Mouse (Mus musculus): ENCODE results near the gene Abcg8. TPM values are rescaled to one million over a fixed set of nuclear protein-coding genes. Genes with fewer than 3 reads are reported as not detected.

The Abcg8 gene
- total and polyA plus RNA-seq, 3 experiments: not detected

- Histone ChIP-seq H3K36me3 (ENCODE audit: control insufficient read depth in 1 of 2, insufficient read depth in 2 of 2, low read length in 2 of 2) (peaks cover 0 to 7% of the 10 kb centered on the region in 2 experiments; a peak in 2 of 4 replicates), H3K27me3 (ENCODE audit: control insufficient read depth in 1 of 2, insufficient read depth in 2 of 2, low read length in 2 of 2) (peaks cover 0 to 4% of the 10 kb centered on the region in 2 experiments; a peak in 2 of 4 replicates), H3K27ac (ENCODE audit: control insufficient read depth, low read depth, low read length) (no peak overlapping the region), H3K9ac (ENCODE audit: control insufficient read depth, low read depth, low read length, poor library complexity, severe bottlenecking) (no peak overlapping the region), H3K79me2 (ENCODE audit: control insufficient read depth, insufficient read depth, low read length, poor library complexity) (no peaks in the 10 kb centered on the region), H3K4me3 (ENCODE audit: control insufficient read depth in 1 of 2, insufficient read depth in 1 of 2, low read depth in 2 of 2, low read length in 2 of 2) (no peak overlapping the region), H3K9me3 (replicated peaks; ENCODE audit: insufficient read depth, low read length) (no peaks in the 10 kb centered on the region), H3K4me1 (ENCODE audit: control insufficient read depth in 1 of 2, insufficient read depth in 2 of 2, low read length in 2 of 2) (peaks cover 4 to 7% of the 10 kb centered on the region in 2 experiments)
- no peak for TF ChIP-seq ZNF384 (IDR thresholded peaks at IDR 0.05; ENCODE audit: low read depth, low read length)
- no peak for TF ChIP-seq ELF1 (IDR thresholded peaks at IDR 0.05; ENCODE audit: low read depth, low read length)
- TF ChIP-seq ZC3H11A (IDR thresholded peaks at IDR 0.05; ENCODE audit: low read depth, low read length): no peak
- TF ChIP-seq POLR2AphosphoS5 (IDR thresholded peaks at IDR 0.05; ENCODE audit: borderline replicate concordance, low read depth, low read length): no peak
- no peak for TF ChIP-seq RCOR1 (IDR thresholded peaks at IDR 0.05; ENCODE audit: low read depth, low read length)
- no peak for TF ChIP-seq BHLHE40 (IDR thresholded peaks at IDR 0.05; ENCODE audit: borderline replicate concordance, low read depth, low read length)
- no peak for TF ChIP-seq TAL1 (IDR thresholded peaks at IDR 0.05; ENCODE audit: low read length)
- no peak for TF ChIP-seq ZMIZ1 (IDR thresholded peaks at IDR 0.05; ENCODE audit: low read depth, low read length)
- TF ChIP-seq JUND (IDR thresholded peaks at IDR 0.05; ENCODE audit: low read depth, low read length): no peak
- no peak for TF ChIP-seq MXI1 (IDR thresholded peaks at IDR 0.05; ENCODE audit: low read depth, low read length)
- TF ChIP-seq MEF2A (IDR thresholded peaks at IDR 0.05; ENCODE audit: extremely low read depth, insufficient replicate concordance, low read depth, low read length, poor library complexity, severe bottlenecking): no peak
- no peak for TF ChIP-seq SMC3 (IDR thresholded peaks at IDR 0.05; ENCODE audit: low read depth, low read length)
- TF ChIP-seq ETS1 (IDR thresholded peaks at IDR 0.05; ENCODE audit: low read depth, low read length): no peak
- no peak for TF ChIP-seq MAZ (IDR thresholded peaks at IDR 0.05; ENCODE audit: low read depth, low read length)
- no peak for DNase-seq (ENCODE audit: low read depth, low spot score)
Observed at GRCm38 (mm10) chr17:84639796-84640378, 36.2 kb upstream of the Abcg8 start.

- H3K27me3 ChIP-seq (ENCODE audit: control insufficient read depth in 1 of 2, insufficient read depth in 2 of 2, low read length in 2 of 2): 0 out of 4 replicates have a peak, but pooled peaks cover 0 to 3% of the 10 kb centered on the region in 2 experiments
- TF ChIP-seq JUND (IDR thresholded peaks at IDR 0.05; ENCODE audit: low read depth, low read length): no peak
- TF ChIP-seq MYB (IDR thresholded peaks at IDR 0.05; ENCODE audit: low read depth, low read length): no peak
- no peak for TF ChIP-seq TBP (IDR thresholded peaks at IDR 0.05; ENCODE audit: low read depth, low read length)
- TF ChIP-seq CHD1 (IDR thresholded peaks at IDR 0.05; ENCODE audit: low read depth, low read length): no peak
- TF ChIP-seq MAZ (IDR thresholded peaks at IDR 0.05; ENCODE audit: low read depth, low read length): no peak
- no peak for TF ChIP-seq USF2 (IDR thresholded peaks at IDR 0.05; ENCODE audit: borderline replicate concordance in 1 of 2, insufficient read depth in 1 of 2, low read depth in 1 of 2, low read length in 2 of 2)
- TF ChIP-seq NRF1 (IDR thresholded peaks at IDR 0.05; ENCODE audit: insufficient read depth, low read depth, low read length, poor library complexity, severe bottlenecking): no peak
- TF ChIP-seq CTCF (IDR thresholded peaks at IDR 0.05 in 2 of 3, conservative IDR thresholded peaks at IDR 0.05 in 1 of 3; ENCODE audit: control insufficient read depth in 1 of 3, insufficient read depth in 1 of 3, low read depth in 2 of 3, low read length in 3 of 3, poor library complexity in 1 of 3, severe bottlenecking in 1 of 3): peak; percentile 51 to 78 (median 53)
- TF ChIP-seq CHD2 (IDR thresholded peaks at IDR 0.05; ENCODE audit: low read length): no peak
- TF ChIP-seq SMC3 (IDR thresholded peaks at IDR 0.05; ENCODE audit: low read depth, low read length): peak; percentile 30; the same call in 1 of the 2 replicates
- peak; percentile 36 for TF ChIP-seq RAD21 (IDR thresholded peaks at IDR 0.05; ENCODE audit: low read depth, low read length)
- no peak for TF ChIP-seq MEF2A (IDR thresholded peaks at IDR 0.05; ENCODE audit: extremely low read depth, insufficient replicate concordance, low read depth, low read length, poor library complexity, severe bottlenecking)
- TF ChIP-seq MXI1 (IDR thresholded peaks at IDR 0.05; ENCODE audit: low read depth, low read length): no peak
- TF ChIP-seq POLR2A (IDR thresholded peaks at IDR 0.05; ENCODE audit: control insufficient read depth in 1 of 2, insufficient read depth in 1 of 2, low read depth in 1 of 2, low read length in 2 of 2, poor library complexity in 1 of 2): no peak
- no peak for TF ChIP-seq ETS1 (IDR thresholded peaks at IDR 0.05; ENCODE audit: low read depth, low read length)
- no peak for TF ChIP-seq BHLHE40 (IDR thresholded peaks at IDR 0.05; ENCODE audit: borderline replicate concordance, low read depth, low read length)
- TF ChIP-seq TAL1 (IDR thresholded peaks at IDR 0.05; ENCODE audit: low read length): no peak
- no peak for TF ChIP-seq SIN3A (IDR thresholded peaks at IDR 0.05; ENCODE audit: low read length)
- peak; percentile 72 for DNase-seq (ENCODE audit: low read depth, low spot score)
- no peaks in the 10 kb centered on the region for H3K9me3 ChIP-seq (replicated peaks; ENCODE audit: insufficient read depth, low read length)
- no peak overlapping the region for H3K27ac ChIP-seq (ENCODE audit: control insufficient read depth, low read depth, low read length)
- H3K36me3 ChIP-seq (ENCODE audit: control insufficient read depth in 1 of 2, insufficient read depth in 2 of 2, low read length in 2 of 2): peaks cover 0 to 12% of the 10 kb centered on the region in 2 experiments; a peak in 2 of 4 replicates
- peaks cover 12 to 13% of the 10 kb centered on the region in 2 experiments for H3K4me1 ChIP-seq (ENCODE audit: control insufficient read depth in 1 of 2, insufficient read depth in 2 of 2, low read length in 2 of 2)
- no peak overlapping the region for H3K9ac ChIP-seq (ENCODE audit: control insufficient read depth, low read depth, low read length, poor library complexity, severe bottlenecking)
- no peak overlapping the region for H3K4me3 ChIP-seq (ENCODE audit: control insufficient read depth in 1 of 2, insufficient read depth in 1 of 2, low read depth in 2 of 2, low read length in 2 of 2)
- no peaks in the 10 kb centered on the region for H3K79me2 ChIP-seq (ENCODE audit: control insufficient read depth, insufficient read depth, low read length, poor library complexity)
Observed at GRCm38 (mm10) chr17:84641893-84642292, 34.2 kb upstream of the Abcg8 start.

All from MEL (cell line).